Mouse (Mus musculus) spleen, adult 2 months (tissue): Measurements from ENCODE around the gene Ube2d2b. TPM values are rescaled to one million over a fixed set of nuclear protein-coding genes. Genes with fewer than 3 reads are reported as not detected.

Source experiments
- DNase-seq, 2 experiments: peaks; one replicate each; pipeline versions ENCODE4 v3.0.0 to v3.0.0-alpha.2; 2012 to 2021; ENCODE audit warnings: low spot score in 2 of 2, low read depth in 1 of 2
- H3K27ac ChIP-seq: fragments of 200-500 bp; 2 replicates; pipeline ENCODE4 v1.5.1; 2012; ENCODE audit warnings: low read length, inconsistent platforms; ENCODE audit not compliant: insufficient read depth
- H3K27me3 ChIP-seq: fragments of 200-500 bp; 2 replicates; pipeline ENCODE4 v1.6.1; 2012; ENCODE audit warnings: mild to moderate bottlenecking, moderate library complexity, low read length, inconsistent platforms; ENCODE audit not compliant: control insufficient read depth, insufficient read depth
- H3K36me3 ChIP-seq: fragments of 200-500 bp; 2 replicates; pipeline ENCODE4 v1.6.1; 2012; ENCODE audit warnings: mild to moderate bottlenecking, low read length, inconsistent platforms; ENCODE audit not compliant: control insufficient read depth, insufficient read depth
- H3K4me1 ChIP-seq: fragments of 200-500 bp; 2 replicates; pipeline ENCODE4 v1.6.1; 2011; ENCODE audit warnings: inconsistent platforms; ENCODE audit not compliant: control insufficient read depth, insufficient read depth, insufficient read length
- H3K4me3 ChIP-seq: fragments of 200-500 bp; 2 replicates; pipeline ENCODE4 v1.5.1; 2011; ENCODE audit warnings: mild to moderate bottlenecking, inconsistent platforms; ENCODE audit not compliant: insufficient read depth, insufficient read length; ENCODE audit errors: extremely low read depth
- CTCF ChIP-seq: fragments of 200-500 bp; IDR thresholded peaks from 2 replicates; pipeline ENCODE4 v1.5.1; 2011; ENCODE audit warnings: mild to moderate bottlenecking, inconsistent platforms; ENCODE audit not compliant: insufficient read depth, insufficient read length, insufficient replicate concordance; ENCODE audit errors: extremely low read depth
- POLR2A ChIP-seq: fragments of 200-500 bp; IDR thresholded peaks from 2 replicates; pipeline ENCODE4 v1.6.1; 2011; ENCODE audit warnings: low read depth, low read length, inconsistent platforms
- WGBS: fragments of 180-500 bp; shearing (Covaris S2); methylation state at CpG from one replicate; pipeline ENCODE4 v1.1.7; 2018; 5-methylcytosine and 5-hydroxymethylcytosine counted together
- polyA plus RNA-seq: library from polyadenylated mRNA; depleted of rRNA; stranded (reverse); fragments of >200 nt; gene quantifications from 2 replicates; pipeline ENCODE4 v1.2.3, GENCODE M21; 2012

Ube2d2b gene
- polyA plus RNA-seq, 1 experiment = not detected

DNA sequence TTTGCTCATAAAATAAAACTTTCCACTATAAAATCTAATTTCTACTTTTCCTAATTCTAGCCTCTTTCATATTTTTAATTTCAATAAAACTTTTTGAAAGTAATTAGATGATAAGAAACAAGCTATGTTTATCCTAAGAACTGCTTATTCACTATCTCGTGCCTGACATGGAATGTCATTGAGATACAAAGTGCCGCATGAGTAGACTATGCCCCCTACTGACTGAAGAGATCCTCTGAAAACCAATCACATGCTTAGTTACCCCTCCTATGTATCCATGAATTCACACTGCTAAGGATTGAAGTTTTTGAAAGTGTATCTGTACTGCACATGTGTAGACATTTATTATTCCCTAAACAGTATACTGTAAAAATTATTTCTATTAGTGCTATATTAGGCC is 36.0 kb upstream of the Ube2d2b start:
- TF ChIP-seq CTCF = no peak
- TF ChIP-seq POLR2A = no peak
- DNase-seq = no peak
- Histone ChIP-seq H3K4me3 (no peak overlapping the region), H3K4me1 (no peaks in the 10 kb centered on the region), H3K27me3 (no peaks in the 10 kb centered on the region), H3K27ac (no peak overlapping the region), H3K36me3 (peaks cover 1% of the 10 kb centered on the region)
- WGBS = 44% methylated on average over 2 of the region's 2 CpGs

DNA sequence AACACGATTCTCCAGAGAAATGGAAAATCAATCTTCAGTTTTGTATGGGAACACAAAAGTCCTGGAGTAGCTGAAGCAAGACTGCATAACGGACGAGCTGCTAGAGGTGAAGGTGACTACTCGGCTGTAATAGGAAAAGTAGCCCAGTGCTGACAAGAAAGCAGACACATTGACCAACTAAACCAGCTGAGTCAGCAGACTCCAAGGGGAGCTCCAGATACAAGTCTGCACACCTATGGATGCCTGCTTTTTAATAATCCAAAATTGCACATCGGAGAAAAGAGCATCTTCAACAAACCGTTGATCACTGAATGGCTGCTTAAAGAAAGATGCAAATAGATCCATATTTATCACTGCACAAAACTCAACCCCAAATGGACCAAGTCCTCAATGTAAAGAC is 31.6 kb upstream of the Ube2d2b start:
- Histone ChIP-seq H3K27ac (no peak overlapping the region), H3K27me3 (no peaks in the 10 kb centered on the region), H3K36me3 (peaks cover 1% of the 10 kb centered on the region), H3K4me3 (no peak overlapping the region), H3K4me1 (no peaks in the 10 kb centered on the region)
- DNase-seq = no peak
- TF ChIP-seq CTCF (no peak), POLR2A (no peak)
- WGBS = 91% methylated on average over 6 of the region's 6 CpGs

DNA sequence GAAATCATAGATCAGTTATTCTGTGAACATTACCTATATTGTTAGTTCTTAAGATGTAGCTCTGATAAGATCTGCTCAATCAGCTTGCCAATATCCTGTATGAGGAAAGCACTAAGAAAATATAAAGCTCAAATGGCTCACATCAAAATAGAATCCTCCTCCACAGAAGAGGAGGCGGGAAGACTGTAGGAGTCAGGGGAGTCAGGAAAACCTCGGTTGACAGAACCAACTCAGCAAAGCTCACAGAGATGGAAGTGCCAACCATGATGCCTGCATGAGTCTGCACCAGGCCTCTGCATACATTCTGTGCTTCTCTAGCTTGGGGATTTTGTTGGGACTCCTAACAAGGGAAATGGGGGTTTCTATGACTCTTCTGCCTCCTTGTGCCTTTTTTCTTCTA is 28.7 kb upstream of the Ube2d2b start:
- Histone ChIP-seq H3K36me3 (no peaks in the 10 kb centered on the region), H3K4me3 (no peak overlapping the region), H3K27ac (no peak overlapping the region), H3K4me1 (no peaks in the 10 kb centered on the region), H3K27me3 (no peaks in the 10 kb centered on the region)
- no peak for DNase-seq
- no peak for TF ChIP-seq POLR2A
- no peak for TF ChIP-seq CTCF
- 82% methylated on average over 2 of the region's 2 CpGs for WGBS

- no peaks in the 10 kb centered on the region for H3K27me3 ChIP-seq
- H3K27ac ChIP-seq = no peak overlapping the region
- no peak for DNase-seq
- H3K4me3 ChIP-seq = no peak overlapping the region
- TF ChIP-seq POLR2A (no peak), CTCF (no peak)
- no peaks in the 10 kb centered on the region for H3K4me1 ChIP-seq
- no peaks in the 10 kb centered on the region for H3K36me3 ChIP-seq
Observed at GRCm38 (mm10) chr5:107802621-107803020, 27.3 kb upstream of the Ube2d2b start.

GRCm38 (mm10) chr5:107807496-107807895 is 22.4 kb upstream of the Ube2d2b start:
- no peak for DNase-seq
- no peak overlapping the region for H3K4me3 ChIP-seq
- H3K36me3 ChIP-seq = no peaks in the 10 kb centered on the region
- H3K27ac ChIP-seq = no peak overlapping the region
- 90% methylated on average over 4 of the region's 4 CpGs for WGBS
- no peaks in the 10 kb centered on the region for H3K27me3 ChIP-seq
- TF ChIP-seq POLR2A (no peak), CTCF (no peak)
- no peaks in the 10 kb centered on the region for H3K4me1 ChIP-seq

GRCm38 (mm10) chr5:107814651-107815050 is 15.2 kb upstream of the Ube2d2b start:
- H3K27ac ChIP-seq = no peak overlapping the region
- no peaks in the 10 kb centered on the region for H3K27me3 ChIP-seq
- WGBS = 96% methylated on average over 2 of the region's 2 CpGs
- H3K36me3 ChIP-seq = peaks cover 7% of the 10 kb centered on the region
- H3K4me1 ChIP-seq = no peaks in the 10 kb centered on the region
- H3K4me3 ChIP-seq = no peak overlapping the region
- no peak for DNase-seq
- TF ChIP-seq CTCF (no peak), POLR2A (no peak)

GRCm38 (mm10) chr5:107822521-107822920 is 7.4 kb upstream of the Ube2d2b start:
- no peaks in the 10 kb centered on the region for H3K36me3 ChIP-seq
- TF ChIP-seq CTCF (no peak), POLR2A (no peak)
- no peak overlapping the region for H3K27ac ChIP-seq
- H3K4me3 ChIP-seq = no peak overlapping the region
- H3K27me3 ChIP-seq = no peaks in the 10 kb centered on the region
- no peak for DNase-seq
- H3K4me1 ChIP-seq = no peaks in the 10 kb centered on the region
- WGBS = 96% methylated on average over 1 of the region's 1 CpGs
